Mouse (Mus musculus) testis, adult 2 months (tissue): ENCODE data around the gene Matk. TPM values are rescaled to one million over a fixed set of nuclear protein-coding genes. Genes with fewer than 3 reads are reported as not detected.
A peak's percentile ranks its signal among the peaks of the same experiment; 100 is the strongest.

ENCODE experiments used
- H3K27ac ChIP-seq: fragments of 200-500 bp; 2 replicates; pipeline ENCODE4 v1.5.1; 2012; ENCODE audit warnings: low read depth, low read length; ENCODE audit not compliant: control insufficient read depth, insufficient read depth
- H3K27me3 ChIP-seq: fragments of 200-500 bp; 2 replicates; pipeline ENCODE4 v1.6.1; 2012; ENCODE audit warnings: mild to moderate bottlenecking, low read length, moderate library complexity; ENCODE audit not compliant: control insufficient read depth, insufficient read depth
- H3K36me3 ChIP-seq: fragments of 200-500 bp; 2 replicates; pipeline ENCODE4 v1.6.1; 2012; ENCODE audit warnings: mild to moderate bottlenecking, low read length; ENCODE audit not compliant: control insufficient read depth, insufficient read depth
- H3K4me1 ChIP-seq: fragments of 200-500 bp; 2 replicates; pipeline ENCODE4 v1.6.1; 2012; ENCODE audit warnings: low read length; ENCODE audit not compliant: control insufficient read depth, insufficient read depth
- H3K4me3 ChIP-seq: fragments of 200-500 bp; 2 replicates; pipeline ENCODE4 v1.5.1; 2012; ENCODE audit warnings: low read depth, mild to moderate bottlenecking, low read length, moderate library complexity, mixed read lengths; ENCODE audit not compliant: control insufficient read depth
- CTCF ChIP-seq: fragments of 200-500 bp; IDR thresholded peaks from 2 replicates; pipeline ENCODE4 v1.5.1; 2012; ENCODE audit warnings: low read depth, mild to moderate bottlenecking, inconsistent platforms, low read length, moderate library complexity; ENCODE audit not compliant: control insufficient read depth, insufficient read depth, insufficient replicate concordance
- POLR2A ChIP-seq: fragments of 200-500 bp; IDR thresholded peaks from 2 replicates; pipeline ENCODE4 v1.6.1; 2012; ENCODE audit warnings: low read depth, mild to moderate bottlenecking, inconsistent platforms, low read length, moderate library complexity; ENCODE audit not compliant: control insufficient read depth
- polyA plus RNA-seq: library from polyadenylated mRNA; depleted of rRNA; stranded (reverse); fragments of >200 nt; gene quantifications from 2 replicates; pipeline ENCODE4 v1.2.3, GENCODE M21; 2012

Matk gene
- polyA plus RNA-seq, 1 experiment, result 3.0 TPM

DNA sequence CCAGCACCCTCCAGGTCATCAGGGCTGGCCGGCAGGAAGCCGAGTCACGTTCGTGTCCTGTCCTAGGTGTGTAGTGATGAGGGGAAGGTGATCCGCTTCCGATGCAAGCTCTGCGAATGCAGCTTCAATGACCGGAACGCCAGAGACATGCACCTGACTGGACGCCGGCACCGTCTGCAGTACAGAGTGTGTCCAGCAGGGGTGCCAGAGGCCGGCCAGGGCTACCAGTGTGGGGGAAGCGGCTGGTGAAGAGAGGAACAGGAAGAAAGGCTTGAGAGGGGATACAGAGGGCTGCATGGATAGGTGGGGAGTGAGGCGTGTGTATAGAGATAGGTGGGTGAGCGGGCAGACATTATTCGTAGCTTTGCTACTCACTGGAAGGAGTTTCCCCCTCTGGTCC is 8.1 kb upstream of the Matk start:
- Histone ChIP-seq H3K27me3 (no peaks in the 10 kb centered on the region), H3K27ac (no peak overlapping the region)

GRCm38 (mm10) chr10:81245166-81245565 is 7.6 kb upstream of the Matk start:
- Histone ChIP-seq H3K27ac (no peak overlapping the region), H3K4me1 (peaks cover 13% of the 10 kb centered on the region), H3K27me3 (no peaks in the 10 kb centered on the region), H3K36me3 (no peaks in the 10 kb centered on the region), H3K4me3 (no peak overlapping the region)
- TF ChIP-seq POLR2A (no peak), CTCF (no peak)

More for the DNA sequence above, 8.1 kb upstream of the Matk start:
- H3K4me3 ChIP-seq, result no peak overlapping the region
- peaks cover 10% of the 10 kb centered on the region for H3K4me1 ChIP-seq
- no peak for TF ChIP-seq POLR2A
- TF ChIP-seq CTCF, result peak; percentile 80
- no peaks in the 10 kb centered on the region for H3K36me3 ChIP-seq

GRCm38 (mm10) chr10:81247804-81248203 is 4.9 kb upstream of the Matk start:
- H3K27ac ChIP-seq, result no peak overlapping the region
- H3K27me3 ChIP-seq, result no peaks in the 10 kb centered on the region
- no peak overlapping the region for H3K4me3 ChIP-seq
- H3K36me3 ChIP-seq, result no peaks in the 10 kb centered on the region
- H3K4me1 ChIP-seq, result peaks cover 24% of the 10 kb centered on the region
- no peak for TF ChIP-seq CTCF
- no peak for TF ChIP-seq POLR2A

- Histone ChIP-seq H3K4me1 (peaks cover 33% of the 10 kb centered on the region), H3K36me3 (no peaks in the 10 kb centered on the region), H3K27me3 (no peaks in the 10 kb centered on the region)
Observed at GRCm38 (mm10) chr10:81249442-81249841, 3.3 kb upstream of the Matk start.

DNA sequence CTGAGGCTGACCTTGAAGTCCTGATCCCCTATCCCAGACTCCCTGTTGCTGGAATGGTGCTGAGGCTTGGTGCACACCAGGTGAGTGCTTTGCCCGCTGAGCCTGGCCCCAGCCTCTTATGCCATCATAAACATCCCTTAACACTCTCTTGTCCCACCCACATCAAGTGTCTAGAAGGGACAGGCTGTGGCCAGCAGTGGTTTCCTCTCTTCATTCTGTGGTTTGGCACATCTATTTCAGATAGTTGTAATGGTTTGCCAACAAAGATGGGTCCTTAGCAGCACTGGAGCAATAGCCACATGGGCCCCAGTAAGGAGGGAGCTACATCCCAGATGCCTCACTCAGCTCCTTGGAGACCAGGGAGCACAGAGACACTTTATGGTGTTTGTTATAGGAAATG is 2.2 kb downstream of the Matk start:
- Histone ChIP-seq H3K4me1 (peaks cover 38% of the 10 kb centered on the region), H3K36me3 (no peaks in the 10 kb centered on the region), H3K4me3 (no peak overlapping the region), H3K27me3 (no peaks in the 10 kb centered on the region), H3K27ac (no peak overlapping the region)
- TF ChIP-seq CTCF (no peak), POLR2A (no peak)

More at GRCm38 (mm10) chr10:81249442-81249841, 3.3 kb upstream of the Matk start:
- no peak overlapping the region for H3K4me3 ChIP-seq
- no peak overlapping the region for H3K27ac ChIP-seq
- TF ChIP-seq POLR2A (no peak), CTCF (no peak)

GRCm38 (mm10) chr10:81257158-81258039 is 4.7 kb downstream of the Matk start:
- H3K27ac ChIP-seq, result no peak overlapping the region
- peak overlapping the region; percentile 62 for H3K4me3 ChIP-seq
- H3K27me3 ChIP-seq, result no peaks in the 10 kb centered on the region
- no peak for TF ChIP-seq CTCF
- TF ChIP-seq POLR2A, result no peak
- H3K4me1 ChIP-seq, result peaks cover 24% of the 10 kb centered on the region
- H3K36me3 ChIP-seq, result no peaks in the 10 kb centered on the region

DNA sequence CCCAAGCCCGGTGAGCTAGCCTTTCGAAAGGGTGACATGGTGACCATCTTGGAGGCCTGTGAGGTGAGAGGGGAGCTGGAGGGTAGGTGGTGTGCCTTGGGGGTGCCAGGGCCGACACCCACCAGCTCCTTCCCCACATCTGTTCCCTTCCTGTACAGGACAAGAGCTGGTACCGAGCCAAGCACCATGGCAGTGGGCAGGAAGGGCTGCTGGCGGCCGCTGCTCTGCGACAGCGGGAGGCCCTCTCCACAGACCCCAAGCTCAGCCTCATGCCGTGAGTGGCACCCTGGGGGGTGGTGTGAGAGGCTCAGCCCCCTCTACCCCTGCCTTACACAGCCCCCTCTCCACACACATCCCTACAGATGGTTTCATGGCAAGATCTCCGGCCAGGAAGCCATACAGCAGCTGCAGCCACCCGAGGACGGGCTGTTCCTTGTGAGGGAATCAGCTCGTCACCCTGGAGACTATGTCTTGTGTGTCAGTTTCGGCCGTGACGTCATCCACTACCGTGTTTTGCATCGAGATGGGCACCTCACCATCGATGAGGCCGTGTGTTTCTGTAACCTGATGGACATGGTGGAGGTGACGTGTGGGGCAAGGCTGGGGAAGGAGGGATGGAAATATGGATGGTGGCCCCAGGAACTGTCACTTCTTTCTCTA is 6.6 kb downstream of the Matk start:
- TF ChIP-seq CTCF, result no peak
- TF ChIP-seq POLR2A, result no peak
- Histone ChIP-seq H3K36me3 (no peaks in the 10 kb centered on the region), H3K4me1 (peaks cover 15% of the 10 kb centered on the region), H3K27ac (no peak overlapping the region), H3K27me3 (no peaks in the 10 kb centered on the region), H3K4me3 (no peak overlapping the region)
